Mouse (Mus musculus) forebrain, embryonic 15.5 days (tissue): ENCODE results near the gene Atp5g1. TPM values are rescaled to one million over a fixed set of nuclear protein-coding genes. Genes with fewer than 3 reads are reported as not detected.
"Not testable (repeated sequence)": the region's sequence is repeated elsewhere in the genome, so short reads cannot be mapped to it uniquely, and the experiment has no call there.

Source experiments
- ATAC-seq: fragments of 200-750 bp; cut with Nextera tagmentation; replicated peaks from 2 replicates; pipeline ENCODE4 v1.8.0; 2017; ENCODE audit warnings: mild to moderate bottlenecking, moderate TSS enrichment, moderate library complexity
- H3K27ac ChIP-seq: fragments of 300-500 bp; sonication (generic); replicated peaks from 2 replicates; pipeline ENCODE4 v1.5.1; 2015; ENCODE audit warnings: mild to moderate bottlenecking, inconsistent platforms
- H3K27me3 ChIP-seq: fragments of 300-500 bp; sonication (generic); 2 replicates; pipeline ENCODE4 v1.6.1; 2015; ENCODE audit warnings: inconsistent platforms
- H3K36me3 ChIP-seq: fragments of 300-500 bp; sonication (generic); 2 replicates; pipeline ENCODE4 v1.6.1; 2015; ENCODE audit warnings: mild to moderate bottlenecking, inconsistent platforms
- H3K4me1 ChIP-seq: fragments of 300-500 bp; sonication (generic); 2 replicates; pipeline ENCODE4 v1.6.1; 2015; ENCODE audit warnings: inconsistent platforms
- H3K4me2 ChIP-seq: fragments of 300-500 bp; sonication (generic); replicated peaks from 2 replicates; pipeline ENCODE4 v1.6.1; 2015; ENCODE audit warnings: mild to moderate bottlenecking, inconsistent platforms
- H3K4me3 ChIP-seq: fragments of 300-500 bp; sonication (generic); 2 replicates; pipeline ENCODE4 v1.5.1; 2015; ENCODE audit warnings: mild to moderate bottlenecking, inconsistent platforms
- H3K9ac ChIP-seq: fragments of 300-500 bp; sonication (generic); replicated peaks from 2 replicates; pipeline ENCODE4 v1.6.1; 2015; ENCODE audit warnings: mild to moderate bottlenecking, inconsistent platforms
- H3K9me3 ChIP-seq: fragments of 300-500 bp; sonication (generic); 2 replicates; pipeline ENCODE4 v1.6.1; 2016; ENCODE audit warnings: inconsistent platforms
- WGBS: fragments of 180-500 bp; shearing (Covaris S2); methylation state at CpG from one replicate; pipeline ENCODE4 v1.1.7; 2015; ENCODE audit warnings: mixed read lengths; 5-methylcytosine and 5-hydroxymethylcytosine counted together
- polyA plus RNA-seq: library from polyadenylated mRNA; unstranded; fragments of >200 nt; fragmentation: Nextera tagmentation; extraction: Ambion mirVana; gene quantifications from 2 replicates; pipeline ENCODE4 v1.2.1, GENCODE M21; 2015

Gene Atp5g1
- 409 and 467 TPM in 2 replicates for polyA plus RNA-seq

- H3K4me3 ChIP-seq: peak within 1 kb of the TSS; percentile 68
- H3K27ac ChIP-seq: peak within 1 kb of the TSS; percentile 87
- no peaks in the 10 kb centered on the region for H3K27me3 ChIP-seq
- H3K36me3 ChIP-seq: peaks cover 13% of the 10 kb centered on the region
- peak; percentile 98 for ATAC-seq
- H3K4me2 ChIP-seq: peak within 1 kb of the TSS; percentile 68
- peaks cover 21% of the 10 kb centered on the region for H3K4me1 ChIP-seq
- peak within 1 kb of the TSS; percentile 68 for H3K9ac ChIP-seq
- under 1% methylated on average over 37 of the region's 37 CpGs for WGBS
- H3K9me3 ChIP-seq: no peaks in the 10 kb centered on the region
Measured at GRCm38 (mm10) chr11:96075509-96076220, at the start of gene Atp5g1. Gene Atp5g1 (minus strand): TSS chr11:96075670.

DNA sequence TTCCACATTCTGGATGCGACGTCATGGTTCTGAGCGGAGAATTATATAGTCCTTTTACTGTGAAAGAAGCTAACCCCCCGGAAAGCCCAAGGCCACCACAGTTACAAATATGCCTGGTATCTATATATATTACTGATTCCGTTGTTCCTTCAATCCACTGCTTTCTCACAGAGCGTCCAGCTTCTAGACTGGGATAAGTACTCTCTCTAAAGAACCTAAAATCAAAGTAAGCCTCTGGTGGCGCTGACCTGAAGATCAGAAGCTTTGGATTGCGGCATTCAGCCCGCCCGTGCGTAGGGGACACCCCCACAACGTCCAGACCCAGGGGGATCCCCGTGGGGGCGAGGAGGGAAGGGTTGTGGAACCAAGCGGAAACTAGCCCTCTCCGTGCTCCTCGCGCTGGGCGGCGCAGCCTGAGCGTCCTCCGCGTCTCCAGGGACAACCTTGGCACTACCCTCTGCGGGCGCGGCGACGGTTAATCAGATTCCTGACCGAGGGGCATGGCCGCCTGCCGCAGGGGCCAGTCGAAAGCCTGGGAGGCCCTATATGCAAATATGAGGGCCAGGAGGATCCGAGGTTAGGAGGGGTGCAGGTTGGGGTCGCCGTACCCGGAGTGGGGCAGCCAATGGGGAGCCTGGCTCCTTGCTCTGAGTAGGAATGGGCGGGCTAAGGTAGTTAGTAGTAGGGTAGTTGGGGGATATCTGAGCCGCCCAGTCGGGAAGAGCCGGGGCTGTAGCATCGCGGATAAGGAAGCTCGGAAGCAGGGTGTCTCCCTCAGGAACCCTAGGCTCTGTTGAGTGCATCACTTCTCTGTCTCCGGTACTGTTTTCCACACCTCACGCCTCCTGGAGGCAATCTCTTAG, 48.8 kb upstream of the Atp5g1 start:
- 0 out of 2 replicates have a peak, but pooled peaks have one; percentile 29 for ATAC-seq
- Histone ChIP-seq H3K4me2 (peak overlapping the region; percentile 64), H3K27ac (no peak overlapping the region), H3K4me1 (peaks cover 12% of the 10 kb centered on the region), H3K36me3 (no peaks in the 10 kb centered on the region), H3K9ac (peak overlapping the region; percentile 17; the same call in 1 of the 2 replicates), H3K27me3 (peaks cover 43% of the 10 kb centered on the region), H3K4me3 (peak overlapping the region; percentile 39), H3K9me3 (no peaks in the 10 kb centered on the region)
- 2% methylated on average over 45 of the region's 45 CpGs for WGBS

DNA sequence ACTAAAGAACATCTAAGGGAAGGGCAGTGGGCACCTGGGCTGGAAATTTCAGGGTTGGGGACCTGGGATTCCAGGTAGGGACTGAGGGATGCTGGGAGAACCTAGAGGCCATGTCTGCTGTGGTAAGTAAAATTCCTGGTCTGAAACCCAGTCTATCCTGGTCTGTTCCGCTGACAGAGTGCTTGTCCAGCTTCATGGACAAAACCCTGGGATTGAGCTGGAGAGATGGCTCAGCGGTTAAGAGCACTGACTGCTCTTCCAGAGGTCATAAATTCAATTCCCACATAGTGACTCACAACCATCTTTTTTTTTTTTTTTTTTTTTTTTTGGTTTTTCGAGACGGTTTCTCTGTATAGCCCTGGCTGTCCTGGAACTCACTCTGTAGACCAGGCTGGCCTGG, 47.3 kb upstream of the Atp5g1 start:
- 79% methylated on average over 4 of the region's 4 CpGs for WGBS
- not testable (repeated sequence) for H3K9ac ChIP-seq, H3K36me3 ChIP-seq, H3K9me3 ChIP-seq, ATAC-seq, H3K4me3 ChIP-seq, H3K4me2 ChIP-seq, H3K27ac ChIP-seq
- H3K4me1 ChIP-seq: peaks cover 12% of the 10 kb centered on the region
- H3K27me3 ChIP-seq: peaks cover 43% of the 10 kb centered on the region

GRCm38 (mm10) chr11:96119401-96119800, 43.9 kb upstream of the Atp5g1 start:
- Histone ChIP-seq H3K36me3 (no peaks in the 10 kb centered on the region), H3K27me3 (peaks cover 23% of the 10 kb centered on the region), H3K9ac (no peak overlapping the region), H3K9me3 (no peaks in the 10 kb centered on the region), H3K4me1 (peaks cover 7% of the 10 kb centered on the region), H3K27ac (no peak overlapping the region), H3K4me2 (no peak overlapping the region), H3K4me3 (no peak overlapping the region)
- no peak for ATAC-seq
- WGBS: 65% methylated on average over 3 of the region's 3 CpGs

- H3K4me2 ChIP-seq, H3K4me1 ChIP-seq, H3K9ac ChIP-seq, H3K27ac ChIP-seq, H3K27me3 ChIP-seq, ATAC-seq, H3K9me3 ChIP-seq, H3K36me3 ChIP-seq, H3K4me3 ChIP-seq: not testable (repeated sequence)
- WGBS: 87% methylated on average over 3 of the region's 3 CpGs
Measured at GRCm38 (mm10) chr11:96116925-96117324, 41.5 kb upstream of the Atp5g1 start.

- WGBS: 85% methylated on average over 3 of the region's 3 CpGs
- ATAC-seq: no peak
- no peak overlapping the region for H3K27ac ChIP-seq
Measured at GRCm38 (mm10) chr11:96116116-96116515, 40.6 kb upstream of the Atp5g1 start.

DNA sequence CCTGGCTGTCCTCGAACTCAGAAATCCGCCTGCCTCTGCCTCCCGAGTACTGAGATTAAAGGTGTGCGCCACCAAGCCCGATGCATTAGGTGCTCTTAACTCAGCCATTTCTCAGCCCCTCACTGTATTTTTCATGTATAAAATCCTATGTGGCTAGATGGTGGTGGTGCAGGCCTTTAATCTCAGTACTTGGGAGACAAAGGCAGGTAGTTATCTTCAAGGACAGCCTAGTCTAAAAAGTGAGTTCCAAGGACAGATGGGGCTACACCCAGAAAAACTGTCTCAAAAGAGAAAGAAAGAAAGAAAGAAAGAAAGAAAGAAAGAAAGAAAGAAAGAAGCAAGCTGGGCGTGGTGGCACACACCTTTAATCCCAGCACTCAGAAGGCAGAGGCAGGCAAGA, 39.9 kb upstream of the Atp5g1 start:
- Histone ChIP-seq H3K9me3 (no peaks in the 10 kb centered on the region), H3K4me2 (no peak overlapping the region), H3K4me1 (no peaks in the 10 kb centered on the region), H3K9ac (no peak overlapping the region), H3K27me3 (no peaks in the 10 kb centered on the region; the same call in 1 of the 2 replicates), H3K4me3 (no peak overlapping the region), H3K36me3 (no peaks in the 10 kb centered on the region), H3K27ac (no peak overlapping the region)
- ATAC-seq: no peak
- WGBS: 87% methylated on average over 6 of the region's 6 CpGs

More at GRCm38 (mm10) chr11:96116116-96116515, 40.6 kb upstream of the Atp5g1 start:
- Histone ChIP-seq H3K4me2 (no peak overlapping the region), H3K9ac (no peak overlapping the region), H3K9me3 (no peaks in the 10 kb centered on the region), H3K36me3 (no peaks in the 10 kb centered on the region), H3K4me3 (no peak overlapping the region), H3K27me3 (no peaks in the 10 kb centered on the region; the same call in 1 of the 2 replicates), H3K4me1 (no peaks in the 10 kb centered on the region)

GRCm38 (mm10) chr11:96114077-96114476, 38.6 kb upstream of the Atp5g1 start:
- ATAC-seq: no peak
- H3K9me3 ChIP-seq: no peaks in the 10 kb centered on the region
- H3K27ac ChIP-seq: no peak overlapping the region
- H3K4me1 ChIP-seq: no peaks in the 10 kb centered on the region
- H3K36me3 ChIP-seq: no peaks in the 10 kb centered on the region
- H3K4me3 ChIP-seq: no peak overlapping the region
- 65% methylated on average over 2 of the region's 2 CpGs for WGBS
- H3K9ac ChIP-seq: no peak overlapping the region
- H3K4me2 ChIP-seq: no peak overlapping the region
- H3K27me3 ChIP-seq: no peaks in the 10 kb centered on the region; the same call in 1 of the 2 replicates

GRCm38 (mm10) chr11:96111751-96112150, 36.3 kb upstream of the Atp5g1 start, which contains the start of gene Calcoco2:
Gene Calcoco2 (minus strand): TSS chr11:96111964.
- Histone ChIP-seq H3K4me1 (no peaks in the 10 kb centered on the region), H3K27ac (no peak within 1 kb of the TSS), H3K4me3 (no peak within 1 kb of the TSS), H3K9ac (no peak within 1 kb of the TSS), H3K9me3 (no peaks in the 10 kb centered on the region), H3K36me3 (no peaks in the 10 kb centered on the region), H3K27me3 (no peaks in the 10 kb centered on the region; the same call in 1 of the 2 replicates), H3K4me2 (no peak within 1 kb of the TSS)
- 43% methylated on average over 14 of the region's 14 CpGs for WGBS
- no peak for ATAC-seq

- H3K9me3 ChIP-seq, H3K4me2 ChIP-seq, H3K27me3 ChIP-seq, H3K4me3 ChIP-seq, H3K27ac ChIP-seq, H3K4me1 ChIP-seq, ATAC-seq, H3K9ac ChIP-seq, H3K36me3 ChIP-seq: not testable (repeated sequence)
- WGBS: 70% methylated on average over 2 of the region's 2 CpGs
Measured at GRCm38 (mm10) chr11:96110950-96111349, 35.5 kb upstream of the Atp5g1 start.

- H3K9ac ChIP-seq: no peak overlapping the region
- WGBS: 74% methylated on average over 1 of the region's 1 CpGs
- ATAC-seq: no peak
- H3K4me1 ChIP-seq: no peaks in the 10 kb centered on the region
- no peaks in the 10 kb centered on the region for H3K36me3 ChIP-seq
- H3K4me2 ChIP-seq: no peak overlapping the region
- no peaks in the 10 kb centered on the region for H3K9me3 ChIP-seq
- H3K4me3 ChIP-seq: no peak overlapping the region
- H3K27me3 ChIP-seq: no peaks in the 10 kb centered on the region; the same call in 1 of the 2 replicates
- H3K27ac ChIP-seq: no peak overlapping the region
Measured at GRCm38 (mm10) chr11:96108376-96108775, 32.9 kb upstream of the Atp5g1 start.

DNA sequence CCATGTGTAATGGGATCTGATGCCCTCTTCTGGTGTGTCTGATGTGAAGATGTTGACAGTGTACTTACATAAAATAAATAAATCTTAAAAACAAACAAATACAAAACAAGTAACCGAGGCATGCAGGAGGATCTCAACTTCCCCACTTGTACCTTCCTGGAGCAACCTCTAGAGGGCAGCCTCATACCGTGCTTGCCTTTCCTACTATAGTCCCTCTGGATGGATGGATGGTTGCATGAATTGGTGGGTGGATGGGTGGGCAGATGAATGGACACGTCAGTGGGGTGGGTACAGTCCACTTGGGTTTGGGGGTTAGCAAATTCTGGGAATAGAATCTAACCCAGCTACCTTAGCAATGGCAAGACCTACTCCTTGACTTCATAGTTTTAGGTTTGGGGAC, 17.9 kb upstream of the Atp5g1 start:
- Histone ChIP-seq H3K27me3 (0 out of 2 replicates have a peak, but pooled peaks cover 4% of the 10 kb centered on the region), H3K4me2 (no peak overlapping the region), H3K36me3 (no peaks in the 10 kb centered on the region), H3K9ac (no peak overlapping the region), H3K4me3 (no peak overlapping the region), H3K4me1 (no peaks in the 10 kb centered on the region), H3K27ac (no peak overlapping the region), H3K9me3 (no peaks in the 10 kb centered on the region)
- 10% methylated on average over 3 of the region's 3 CpGs for WGBS
- ATAC-seq: no peak
